Mouse (Mus musculus) intestine, embryonic 15.5 days (tissue): ENCODE measurements around the gene Mxi1. TPM values are rescaled to one million over a fixed set of nuclear protein-coding genes. Genes with fewer than 3 reads are reported as not detected.

Source experiments
- ATAC-seq: fragments of 200-750 bp; cut with Nextera tagmentation; 2 replicates; pipeline ENCODE4 v1.8.0; 2017; ENCODE audit warnings: moderate TSS enrichment, moderate library complexity
- H3K27ac ChIP-seq: fragments of 300-500 bp; sonication (generic); 2 replicates; pipeline ENCODE4 v1.5.1; 2015; ENCODE audit warnings: mild to moderate bottlenecking, inconsistent platforms
- H3K27me3 ChIP-seq: fragments of 300-500 bp; sonication (generic); replicated peaks from 2 replicates; pipeline ENCODE4 v1.6.1; 2015; ENCODE audit warnings: inconsistent platforms
- H3K36me3 ChIP-seq: fragments of 300-500 bp; sonication (generic); 2 replicates; pipeline ENCODE4 v1.6.1; 2015; ENCODE audit warnings: inconsistent platforms
- H3K4me1 ChIP-seq: fragments of 300-500 bp; sonication (generic); replicated peaks from 2 replicates; pipeline ENCODE4 v1.6.1; 2015; ENCODE audit warnings: inconsistent platforms
- H3K4me2 ChIP-seq: fragments of 300-500 bp; sonication (generic); replicated peaks from 2 replicates; pipeline ENCODE4 v1.6.1; 2015; ENCODE audit warnings: mild to moderate bottlenecking, inconsistent platforms
- H3K4me3 ChIP-seq: fragments of 300-500 bp; sonication (generic); replicated peaks from 2 replicates; pipeline ENCODE4 v1.5.1; 2015; ENCODE audit warnings: inconsistent platforms
- H3K9ac ChIP-seq: fragments of 300-500 bp; sonication (generic); 2 replicates; pipeline ENCODE4 v1.6.1; 2015; ENCODE audit warnings: inconsistent platforms
- H3K9me3 ChIP-seq: fragments of 300-500 bp; sonication (generic); 2 replicates; pipeline ENCODE4 v1.6.1; 2016; ENCODE audit warnings: inconsistent platforms
- WGBS: fragments of 180-500 bp; shearing (Covaris S2); methylation state at CpG from one replicate; pipeline ENCODE4 v1.1.7; 2015; 5-methylcytosine and 5-hydroxymethylcytosine counted together
- polyA plus RNA-seq: library from polyadenylated mRNA; unstranded; fragments of >200 nt; fragmentation: Nextera tagmentation; extraction: Ambion mirVana; gene quantifications from 2 replicates; pipeline ENCODE4 v1.2.1, GENCODE M21; 2015

The Mxi1 gene
- polyA plus RNA-seq, result 34.0 and 34.5 TPM in 2 replicates

DNA sequence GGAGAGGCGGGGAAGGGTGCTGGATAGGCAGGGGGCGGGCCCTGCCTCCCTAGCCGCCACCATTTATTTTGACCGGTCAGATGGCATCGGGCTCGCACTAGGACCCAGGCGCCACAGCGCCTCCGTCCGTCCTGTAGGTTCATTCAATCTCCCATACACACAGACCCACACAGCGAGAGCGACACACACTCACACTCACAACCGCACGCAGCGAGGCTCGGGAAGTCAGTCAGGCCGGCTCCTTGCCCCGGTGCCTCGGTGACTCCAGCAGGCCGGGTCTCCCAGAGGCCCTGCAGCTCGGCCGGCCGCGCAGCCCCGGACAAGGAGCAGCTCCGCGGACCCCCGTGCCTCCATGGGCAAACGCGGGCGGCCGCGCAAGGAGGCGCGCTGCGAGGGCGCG lies at the start of gene Mxi1:
Gene Mxi1, plus strand, starts transcription at position 171 of the 400 bp plus-strand sequence.
- Histone ChIP-seq H3K9ac (peak within 1 kb of the TSS; percentile 90), H3K4me3 (peak within 1 kb of the TSS; percentile 95), H3K9me3 (no peaks in the 10 kb centered on the region), H3K4me2 (peak within 1 kb of the TSS; percentile 91), H3K27ac (peak within 1 kb of the TSS; percentile 95), H3K27me3 (no peaks in the 10 kb centered on the region), H3K4me1 (peaks cover 10% of the 10 kb centered on the region), H3K36me3 (no peaks in the 10 kb centered on the region)
- ATAC-seq, result peak; percentile 67
- under 1% methylated on average over 38 of the region's 38 CpGs for WGBS

DNA sequence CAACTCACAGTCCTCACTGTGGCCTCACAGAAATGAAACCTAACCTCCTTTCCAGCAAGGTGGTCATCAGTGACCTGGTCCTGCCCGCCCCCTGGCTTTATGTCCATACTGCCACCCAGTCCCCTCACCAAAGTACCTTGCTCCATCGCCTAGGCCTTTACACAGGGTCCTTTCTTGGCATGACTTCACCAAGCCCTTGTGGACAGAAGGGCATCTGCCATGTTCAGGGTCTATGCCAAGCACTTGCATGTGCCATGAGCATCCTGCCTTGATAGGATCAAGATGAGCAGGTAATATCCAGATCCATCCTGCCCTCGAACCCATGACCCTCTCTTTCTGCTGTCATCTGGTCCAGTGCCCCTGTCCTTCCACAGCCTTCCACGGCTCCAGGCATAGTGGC lies 49.5 kb upstream of the Mxi1 start:
- no peak for ATAC-seq
- WGBS, result 84% methylated on average over 4 of the region's 4 CpGs
- no peaks in the 10 kb centered on the region for H3K36me3 ChIP-seq
- H3K4me3 ChIP-seq, result no peak overlapping the region
- H3K27me3 ChIP-seq, result no peaks in the 10 kb centered on the region
- H3K4me2 ChIP-seq, result no peak overlapping the region
- no peak overlapping the region for H3K9ac ChIP-seq
- H3K4me1 ChIP-seq, result peaks cover 11% of the 10 kb centered on the region; the same call in 1 of the 2 replicates
- H3K27ac ChIP-seq, result no peak overlapping the region
- no peaks in the 10 kb centered on the region for H3K9me3 ChIP-seq

- no peaks in the 10 kb centered on the region for H3K27me3 ChIP-seq
- no peak overlapping the region for H3K4me3 ChIP-seq
- H3K36me3 ChIP-seq, result no peaks in the 10 kb centered on the region
- no peak overlapping the region for H3K9ac ChIP-seq
- WGBS, result 73% methylated on average over 7 of the region's 7 CpGs
- H3K27ac ChIP-seq, result no peak overlapping the region
- peaks cover 11% of the 10 kb centered on the region; the same call in 1 of the 2 replicates for H3K4me1 ChIP-seq
- no peak overlapping the region for H3K4me2 ChIP-seq
- no peaks in the 10 kb centered on the region for H3K9me3 ChIP-seq
- no peak for ATAC-seq
These were observed 48.3 kb upstream of the Mxi1 start for GRCm38 (mm10) chr19:53262061-53262460.

DNA sequence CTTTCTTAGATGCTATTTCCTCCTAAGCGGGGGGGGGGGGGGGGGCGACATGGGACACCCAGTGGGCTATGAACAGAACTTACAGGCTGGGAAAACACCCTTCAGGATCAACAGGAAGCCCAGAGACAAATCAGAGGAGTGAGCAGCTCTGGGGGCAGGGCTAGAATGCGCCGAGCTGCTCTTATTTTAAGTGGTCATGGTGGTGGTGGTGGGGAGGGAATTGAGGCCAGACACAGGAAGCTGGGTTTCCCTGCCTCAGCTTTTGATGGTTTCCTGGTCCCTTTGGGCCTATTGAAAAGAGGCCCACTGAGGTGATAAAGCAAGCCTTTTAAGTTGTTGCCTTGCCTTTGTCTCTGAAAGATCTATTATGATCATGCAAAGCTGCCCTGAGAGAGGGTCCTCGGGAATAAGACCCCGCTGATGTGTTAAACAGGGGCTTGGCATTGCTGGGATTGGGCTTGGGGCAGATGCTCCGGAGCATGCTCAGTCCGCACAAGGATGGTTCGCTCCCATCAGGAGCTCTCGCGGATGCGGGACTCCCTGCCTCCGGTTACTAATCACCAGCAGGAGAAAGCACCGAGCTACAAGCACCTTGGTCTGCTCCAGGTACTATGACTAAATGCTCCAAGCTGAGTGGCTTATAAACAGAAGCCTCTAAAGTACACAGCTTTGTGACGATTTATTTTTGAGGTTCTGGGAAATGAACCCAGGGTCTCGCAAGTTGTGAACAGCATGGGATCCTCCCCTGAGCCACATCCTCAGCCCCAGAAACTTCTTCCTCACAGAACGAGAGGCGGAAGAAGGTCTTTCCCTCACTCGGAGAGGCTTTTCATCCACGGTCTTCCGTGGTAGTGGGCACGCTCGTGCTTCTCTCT lies 46.2 kb upstream of the Mxi1 start:
- no peak overlapping the region for H3K27ac ChIP-seq
- H3K9me3 ChIP-seq, result no peaks in the 10 kb centered on the region
- no peaks in the 10 kb centered on the region for H3K36me3 ChIP-seq
- no peak overlapping the region for H3K9ac ChIP-seq
- ATAC-seq, result no peak
- H3K4me1 ChIP-seq, result 0 out of 2 replicates have a peak, but pooled peaks cover 7% of the 10 kb centered on the region
- no peak overlapping the region for H3K4me3 ChIP-seq
- 37% methylated on average over 23 of the region's 23 CpGs for WGBS
- no peaks in the 10 kb centered on the region for H3K27me3 ChIP-seq
- H3K4me2 ChIP-seq, result 0 out of 2 replicates have a peak overlapping the region, but pooled peaks have one; percentile 9

GRCm38 (mm10) chr19:53264821-53265727 lies 45.2 kb upstream of the Mxi1 start:
- Histone ChIP-seq H3K4me3 (no peak overlapping the region), H3K27me3 (no peaks in the 10 kb centered on the region), H3K4me1 (0 out of 2 replicates have a peak, but pooled peaks cover 4% of the 10 kb centered on the region), H3K36me3 (no peaks in the 10 kb centered on the region), H3K9ac (no peak overlapping the region), H3K4me2 (no peak overlapping the region), H3K9me3 (no peaks in the 10 kb centered on the region), H3K27ac (no peak overlapping the region)
- ATAC-seq, result no peak
- WGBS, result 54% methylated on average over 12 of the region's 12 CpGs

GRCm38 (mm10) chr19:53267305-53267704 lies 43.0 kb upstream of the Mxi1 start:
- no peak for ATAC-seq
- 0 out of 2 replicates have a peak, but pooled peaks cover 4% of the 10 kb centered on the region for H3K4me1 ChIP-seq
- no peak overlapping the region for H3K27ac ChIP-seq
- no peak overlapping the region for H3K9ac ChIP-seq
- WGBS, result 88% methylated on average over 9 of the region's 9 CpGs
- H3K9me3 ChIP-seq, result no peaks in the 10 kb centered on the region
- no peak overlapping the region for H3K4me3 ChIP-seq
- no peak overlapping the region for H3K4me2 ChIP-seq
- H3K36me3 ChIP-seq, result no peaks in the 10 kb centered on the region
- no peaks in the 10 kb centered on the region for H3K27me3 ChIP-seq

DNA sequence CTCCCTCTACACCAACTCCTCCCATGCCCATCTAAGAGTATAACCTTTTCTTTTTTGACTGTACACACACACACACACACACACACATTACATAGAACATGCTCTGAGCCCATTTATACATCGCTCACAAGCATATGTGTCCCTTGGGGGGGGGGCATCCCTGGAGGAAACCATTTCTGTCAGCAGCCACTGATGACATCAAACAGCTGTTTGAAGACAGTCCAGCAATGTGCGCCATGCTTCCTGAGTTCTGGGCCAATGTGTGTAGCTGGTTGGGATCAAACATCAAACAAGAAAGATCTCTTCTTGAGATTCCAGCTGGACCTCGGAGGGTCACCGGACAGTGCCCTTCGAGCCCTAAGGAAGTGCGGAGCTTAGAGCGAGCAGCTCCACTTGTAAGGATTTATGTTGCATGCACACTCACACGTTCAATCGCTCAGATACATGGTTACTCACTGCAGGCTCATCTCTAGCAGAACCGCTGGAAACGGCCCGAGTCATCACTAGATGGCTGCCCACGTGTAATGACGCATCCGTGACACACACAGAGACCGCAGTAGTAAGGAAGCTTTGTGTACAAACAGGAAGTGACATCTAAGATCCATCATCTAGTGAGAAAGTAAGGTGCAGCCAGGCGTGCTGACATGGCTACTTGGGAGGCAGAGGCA lies 37.1 kb upstream of the Mxi1 start:
- Histone ChIP-seq H3K9ac (no peak overlapping the region), H3K4me1 (peaks cover 12% of the 10 kb centered on the region), H3K9me3 (no peaks in the 10 kb centered on the region), H3K27me3 (no peaks in the 10 kb centered on the region), H3K36me3 (no peaks in the 10 kb centered on the region), H3K4me2 (no peak overlapping the region), H3K27ac (no peak overlapping the region), H3K4me3 (no peak overlapping the region)
- 77% methylated on average over 17 of the region's 17 CpGs for WGBS
- ATAC-seq, result no peak

- Histone ChIP-seq H3K4me2 (no peak overlapping the region), H3K27ac (no peak overlapping the region), H3K9ac (no peak overlapping the region), H3K4me1 (peaks cover 12% of the 10 kb centered on the region), H3K27me3 (no peaks in the 10 kb centered on the region), H3K4me3 (no peak overlapping the region), H3K9me3 (no peaks in the 10 kb centered on the region), H3K36me3 (no peaks in the 10 kb centered on the region)
- no peak for ATAC-seq
- 86% methylated on average over 23 of the region's 23 CpGs for WGBS
These were observed 36.4 kb upstream of the Mxi1 start for GRCm38 (mm10) chr19:53273781-53274428.

- ATAC-seq, result peak; percentile 57
- Histone ChIP-seq H3K27ac (no peak overlapping the region), H3K4me3 (no peak overlapping the region), H3K9ac (no peak overlapping the region), H3K36me3 (no peaks in the 10 kb centered on the region), H3K4me2 (no peak overlapping the region), H3K27me3 (no peaks in the 10 kb centered on the region), H3K9me3 (no peaks in the 10 kb centered on the region), H3K4me1 (peaks cover 12% of the 10 kb centered on the region)
- 22% methylated on average over 3 of the region's 3 CpGs for WGBS
These were observed 35.1 kb upstream of the Mxi1 start for GRCm38 (mm10) chr19:53275204-53275603.

DNA sequence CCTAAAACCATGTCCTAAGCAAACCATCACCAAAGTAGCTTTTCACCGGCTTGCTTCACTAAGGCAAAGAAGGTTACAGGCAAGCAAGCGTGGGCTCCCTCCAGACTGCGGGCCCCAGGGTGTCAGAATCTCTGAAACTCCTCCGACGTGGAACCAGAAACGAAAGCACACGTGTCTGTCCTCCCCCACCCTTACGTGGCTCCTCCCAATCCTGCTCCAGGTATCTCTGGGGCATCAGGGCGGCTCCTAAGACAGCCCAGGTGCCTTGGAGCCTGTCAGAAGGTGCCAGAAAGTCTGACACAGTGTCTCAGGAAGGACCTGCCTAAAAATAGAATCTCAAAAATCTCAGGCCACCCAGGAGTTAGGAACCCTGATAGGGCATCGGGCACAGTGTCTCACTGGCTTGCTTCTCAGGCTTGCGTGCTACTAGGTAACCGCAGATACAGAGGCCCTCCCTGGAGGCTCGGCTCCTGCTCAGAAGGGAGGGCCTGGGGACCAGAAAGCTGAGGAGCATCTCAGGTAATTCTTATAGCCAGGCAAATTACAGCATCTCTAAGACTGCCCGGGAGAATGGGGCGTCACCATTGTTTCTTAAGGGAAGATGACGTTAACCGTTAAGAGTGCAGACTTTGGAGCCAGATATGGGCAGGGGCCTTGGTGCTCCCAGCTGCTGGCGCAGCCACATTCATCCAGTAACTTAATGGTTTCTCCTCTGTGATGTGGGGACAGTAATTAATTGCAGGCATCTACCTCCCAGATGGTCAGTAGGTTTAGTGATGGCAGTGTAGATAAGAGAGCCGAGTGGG lies 33.2 kb upstream of the Mxi1 start:
- no peaks in the 10 kb centered on the region for H3K27me3 ChIP-seq
- peaks cover 12% of the 10 kb centered on the region for H3K4me1 ChIP-seq
- H3K36me3 ChIP-seq, result no peaks in the 10 kb centered on the region
- H3K4me2 ChIP-seq, result peak overlapping the region; percentile 17; the same call in 1 of the 2 replicates
- no peaks in the 10 kb centered on the region for H3K9me3 ChIP-seq
- ATAC-seq, result peak; percentile 46
- H3K4me3 ChIP-seq, result no peak overlapping the region
- WGBS, result 50% methylated on average over 19 of the region's 19 CpGs
- no peak overlapping the region for H3K27ac ChIP-seq
- peak overlapping the region; percentile 21; the same call in 1 of the 2 replicates for H3K9ac ChIP-seq
